Mouse (Mus musculus): ENCODE results near the gene Eef1akmt4. TPM values are rescaled to one million over a fixed set of nuclear protein-coding genes. Genes with fewer than 3 reads are reported as not detected.

Eef1akmt4 gene
- 9.9 and 10.5 TPM in 2 replicates for polyA plus RNA-seq (2014; fragmentation: Nextera tagmentation; extraction: Ambion mirVana)

GRCm38 (mm10) chr16:20611357-20612227 is at the start of gene Eef1akmt4, which contains the start of the genes Gm49333 and Alg3:
Gene Eef1akmt4, plus strand, starts transcription at chr16:20611593.
Gene Gm49333, plus strand, starts transcription at chr16:20611610.
Gene Alg3, minus strand, starts transcription at chr16:20611735.
- Histone ChIP-seq H3K4me2 (ENCODE audit: low read depth, low read length) (peak within 1 kb of the TSS; percentile 93), H3K9ac (replicated peaks; ENCODE audit: low read depth, low read length) (peak within 1 kb of the TSS; percentile 76), H3K4me1 (ENCODE audit: control insufficient read depth, insufficient read depth, low read length) (peaks cover 17% of the 10 kb centered on the region), H3K27ac (ENCODE audit: low read depth, low read length) (peak within 1 kb of the TSS; percentile 83), H3K36me3 (ENCODE audit: control insufficient read depth, insufficient read depth, low read length) (peaks cover 4% of the 10 kb centered on the region; the same call in 1 of the 2 replicates), H3K4me3 (ENCODE audit: low read depth, low read length) (peak within 1 kb of the TSS; percentile 77), H3K27me3 (ENCODE audit: control insufficient read depth, insufficient read depth, low read length) (no peaks in the 10 kb centered on the region), H3K9me3 (ENCODE audit: control insufficient read depth, low read length) (no peaks in the 10 kb centered on the region)
- ATAC-seq (ENCODE audit: low read depth), result peak; percentile 93
- WGBS, result 2% methylated on average over 41 of the region's 41 CpGs

- H3K4me2 ChIP-seq (ENCODE audit: low read depth, low read length), result no peak overlapping the region
- no peak overlapping the region for H3K4me3 ChIP-seq (ENCODE audit: low read depth, low read length)
- H3K36me3 ChIP-seq (ENCODE audit: control insufficient read depth, insufficient read depth, low read length), result peaks cover 24% of the 10 kb centered on the region
- H3K9me3 ChIP-seq (ENCODE audit: control insufficient read depth, low read length), result no peaks in the 10 kb centered on the region
- H3K4me1 ChIP-seq (ENCODE audit: control insufficient read depth, insufficient read depth, low read length), result no peaks in the 10 kb centered on the region
- no peak overlapping the region for H3K27ac ChIP-seq (ENCODE audit: low read depth, low read length)
- ATAC-seq (ENCODE audit: low read depth), result no peak
- 47% methylated on average over 1 of the region's 1 CpGs for WGBS
- H3K27me3 ChIP-seq (ENCODE audit: control insufficient read depth, insufficient read depth, low read length), result no peaks in the 10 kb centered on the region
- H3K9ac ChIP-seq (replicated peaks; ENCODE audit: low read depth, low read length), result no peak overlapping the region
Measured at GRCm38 (mm10) chr16:20565075-20565474, 46.3 kb upstream of the Eef1akmt4 start.

GRCm38 (mm10) chr16:20589366-20589938 is 21.9 kb upstream of the Eef1akmt4 start, which contains the start of gene Vwa5b2:
Gene Vwa5b2, plus strand, starts transcription at chr16:20589471.
- H3K4me1 ChIP-seq (ENCODE audit: control insufficient read depth, insufficient read depth, low read length), result peaks cover 4% of the 10 kb centered on the region; the same call in 1 of the 2 replicates
- 1% methylated on average over 24 of the region's 24 CpGs for WGBS
- peaks cover 31% of the 10 kb centered on the region for H3K27me3 ChIP-seq (ENCODE audit: control insufficient read depth, insufficient read depth, low read length)
- H3K9ac ChIP-seq (replicated peaks; ENCODE audit: low read depth, low read length), result peak within 1 kb of the TSS; percentile 62
- no peaks in the 10 kb centered on the region for H3K9me3 ChIP-seq (ENCODE audit: control insufficient read depth, low read length)
- H3K27ac ChIP-seq (ENCODE audit: low read depth, low read length), result peak within 1 kb of the TSS; percentile 44
- no peaks in the 10 kb centered on the region for H3K36me3 ChIP-seq (ENCODE audit: control insufficient read depth, insufficient read depth, low read length)
- H3K4me3 ChIP-seq (ENCODE audit: low read depth, low read length), result peak within 1 kb of the TSS; percentile 47
- ATAC-seq (ENCODE audit: low read depth), result peak; percentile 80
- peak within 1 kb of the TSS; percentile 75 for H3K4me2 ChIP-seq (ENCODE audit: low read depth, low read length)

- 0% methylated on average over 39 of the region's 39 CpGs for WGBS
Measured at GRCm38 (mm10) chr16:20589939-20590679, 21.3 kb upstream of the Eef1akmt4 start.

GRCm38 (mm10) chr16:20590680-20591038 is 20.7 kb upstream of the Eef1akmt4 start:
- 2% methylated on average over 17 of the region's 17 CpGs for WGBS
- Histone ChIP-seq H3K4me3 (ENCODE audit: low read depth, low read length) (peak overlapping the region; percentile 47), H3K36me3 (ENCODE audit: control insufficient read depth, insufficient read depth, low read length) (no peaks in the 10 kb centered on the region), H3K9me3 (ENCODE audit: control insufficient read depth, low read length) (no peaks in the 10 kb centered on the region), H3K27me3 (ENCODE audit: control insufficient read depth, insufficient read depth, low read length) (peaks cover 31% of the 10 kb centered on the region), H3K4me2 (ENCODE audit: low read depth, low read length) (peak overlapping the region; percentile 75), H3K27ac (ENCODE audit: low read depth, low read length) (no peak overlapping the region), H3K4me1 (ENCODE audit: control insufficient read depth, insufficient read depth, low read length) (peaks cover 4% of the 10 kb centered on the region; the same call in 1 of the 2 replicates), H3K9ac (replicated peaks; ENCODE audit: low read depth, low read length) (peak overlapping the region; percentile 62)
- ATAC-seq (ENCODE audit: low read depth), result no peak

More at GRCm38 (mm10) chr16:20589939-20590679, 21.3 kb upstream of the Eef1akmt4 start:
- peaks cover 31% of the 10 kb centered on the region for H3K27me3 ChIP-seq (ENCODE audit: control insufficient read depth, insufficient read depth, low read length)
- peak; percentile 89 for ATAC-seq (ENCODE audit: low read depth)
- peak overlapping the region; percentile 75 for H3K4me2 ChIP-seq (ENCODE audit: low read depth, low read length)
- peak overlapping the region; percentile 62 for H3K9ac ChIP-seq (replicated peaks; ENCODE audit: low read depth, low read length)
- peak overlapping the region; percentile 34 for H3K27ac ChIP-seq (ENCODE audit: low read depth, low read length)
- H3K4me1 ChIP-seq (ENCODE audit: control insufficient read depth, insufficient read depth, low read length), result peaks cover 4% of the 10 kb centered on the region; the same call in 1 of the 2 replicates
- no peaks in the 10 kb centered on the region for H3K9me3 ChIP-seq (ENCODE audit: control insufficient read depth, low read length)
- H3K36me3 ChIP-seq (ENCODE audit: control insufficient read depth, insufficient read depth, low read length), result no peaks in the 10 kb centered on the region
- H3K4me3 ChIP-seq (ENCODE audit: low read depth, low read length), result peak overlapping the region; percentile 47

GRCm38 (mm10) chr16:20591076-20591705 is 20.2 kb upstream of the Eef1akmt4 start:
- Histone ChIP-seq H3K9ac (replicated peaks; ENCODE audit: low read depth, low read length) (peak overlapping the region; percentile 62), H3K9me3 (ENCODE audit: control insufficient read depth, low read length) (no peaks in the 10 kb centered on the region), H3K36me3 (ENCODE audit: control insufficient read depth, insufficient read depth, low read length) (no peaks in the 10 kb centered on the region), H3K27ac (ENCODE audit: low read depth, low read length) (no peak overlapping the region), H3K4me2 (ENCODE audit: low read depth, low read length) (peak overlapping the region; percentile 75), H3K4me1 (ENCODE audit: control insufficient read depth, insufficient read depth, low read length) (peaks cover 4% of the 10 kb centered on the region; the same call in 1 of the 2 replicates), H3K27me3 (ENCODE audit: control insufficient read depth, insufficient read depth, low read length) (peaks cover 31% of the 10 kb centered on the region), H3K4me3 (ENCODE audit: low read depth, low read length) (peak overlapping the region; percentile 47)
- 6% methylated on average over 47 of the region's 48 CpGs for WGBS
- ATAC-seq (ENCODE audit: low read depth), result no peak

GRCm38 (mm10) chr16:20595060-20595673 is 16.2 kb upstream of the Eef1akmt4 start:
- WGBS, result 87% methylated on average over 7 of the region's 7 CpGs
- Histone ChIP-seq H3K36me3 (ENCODE audit: control insufficient read depth, insufficient read depth, low read length) (no peaks in the 10 kb centered on the region), H3K9ac (replicated peaks; ENCODE audit: low read depth, low read length) (no peak overlapping the region), H3K27me3 (ENCODE audit: control insufficient read depth, insufficient read depth, low read length) (peaks cover 26% of the 10 kb centered on the region), H3K4me2 (ENCODE audit: low read depth, low read length) (no peak overlapping the region), H3K9me3 (ENCODE audit: control insufficient read depth, low read length) (no peaks in the 10 kb centered on the region), H3K4me1 (ENCODE audit: control insufficient read depth, insufficient read depth, low read length) (no peaks in the 10 kb centered on the region), H3K27ac (ENCODE audit: low read depth, low read length) (no peak overlapping the region), H3K4me3 (ENCODE audit: low read depth, low read length) (no peak overlapping the region)
- ATAC-seq (ENCODE audit: low read depth), result no peak

- H3K4me3 ChIP-seq (ENCODE audit: low read depth, low read length), result no peak overlapping the region
- H3K27me3 ChIP-seq (ENCODE audit: control insufficient read depth, insufficient read depth, low read length), result peaks cover 21% of the 10 kb centered on the region
- H3K9me3 ChIP-seq (ENCODE audit: control insufficient read depth, low read length), result no peaks in the 10 kb centered on the region
- H3K36me3 ChIP-seq (ENCODE audit: control insufficient read depth, insufficient read depth, low read length), result 0 out of 2 replicates have a peak, but pooled peaks cover 3% of the 10 kb centered on the region
- ATAC-seq (ENCODE audit: low read depth), result no peak
- H3K4me1 ChIP-seq (ENCODE audit: control insufficient read depth, insufficient read depth, low read length), result no peaks in the 10 kb centered on the region
- H3K4me2 ChIP-seq (ENCODE audit: low read depth, low read length), result no peak overlapping the region
- H3K27ac ChIP-seq (ENCODE audit: low read depth, low read length), result no peak overlapping the region
- H3K9ac ChIP-seq (replicated peaks; ENCODE audit: low read depth, low read length), result no peak overlapping the region
- 81% methylated on average over 4 of the region's 4 CpGs for WGBS
Measured at GRCm38 (mm10) chr16:20595737-20596136, 15.7 kb upstream of the Eef1akmt4 start.
